Mouse (Mus musculus) ES-CJ7 (cell line): ENCODE data around the gene Lyst.
"Not testable (repeated sequence)": the region's sequence is repeated elsewhere in the genome, so short reads cannot be mapped to it uniquely, and the experiment has no call there.

ENCODE experiments used
- DNase-seq: peaks from one replicate; pipeline ENCODE4 v3.0.0; 2011; ENCODE audit warnings: low read depth, low spot score

Lyst gene

DNA sequence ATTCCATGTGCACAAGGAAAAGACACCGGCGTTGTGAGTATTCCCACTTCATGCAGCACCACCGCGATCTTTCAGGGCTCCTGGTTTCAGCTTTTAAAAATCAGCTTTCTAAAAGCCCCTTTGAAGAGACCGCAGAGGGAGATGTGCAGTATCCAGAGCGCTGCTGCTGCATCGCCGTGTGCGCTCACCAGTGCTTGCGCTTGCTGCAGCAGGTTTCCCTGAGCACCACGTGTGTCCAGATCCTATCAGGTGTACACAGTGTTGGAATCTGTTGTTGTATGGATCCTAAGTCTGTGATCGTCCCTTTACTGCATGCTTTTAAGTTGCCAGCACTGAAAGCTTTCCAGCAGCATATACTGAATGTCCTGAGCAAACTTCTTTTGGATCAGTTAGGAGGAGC is 45.0 kb downstream of the Lyst start:
- no peak for DNase-seq

DNA sequence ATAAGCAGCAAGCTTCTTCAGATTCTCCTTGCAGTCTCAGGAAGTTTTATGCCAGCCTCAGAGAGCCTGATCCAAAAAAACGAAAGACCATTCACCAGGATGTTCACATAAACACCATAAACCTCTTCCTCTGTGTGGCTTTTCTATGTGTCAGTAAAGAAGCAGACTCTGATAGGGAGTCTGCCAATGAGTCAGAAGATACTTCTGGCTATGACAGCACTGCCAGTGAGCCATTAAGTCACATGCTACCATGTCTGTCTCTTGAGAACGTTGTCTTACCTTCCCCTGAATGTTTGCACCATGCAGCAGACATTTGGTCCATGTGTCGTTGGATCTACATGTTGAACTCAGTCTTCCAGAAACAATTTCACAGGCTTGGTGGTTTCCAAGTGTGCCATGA is 47.4 kb downstream of the Lyst start:
- DNase-seq, result no peak

DNA sequence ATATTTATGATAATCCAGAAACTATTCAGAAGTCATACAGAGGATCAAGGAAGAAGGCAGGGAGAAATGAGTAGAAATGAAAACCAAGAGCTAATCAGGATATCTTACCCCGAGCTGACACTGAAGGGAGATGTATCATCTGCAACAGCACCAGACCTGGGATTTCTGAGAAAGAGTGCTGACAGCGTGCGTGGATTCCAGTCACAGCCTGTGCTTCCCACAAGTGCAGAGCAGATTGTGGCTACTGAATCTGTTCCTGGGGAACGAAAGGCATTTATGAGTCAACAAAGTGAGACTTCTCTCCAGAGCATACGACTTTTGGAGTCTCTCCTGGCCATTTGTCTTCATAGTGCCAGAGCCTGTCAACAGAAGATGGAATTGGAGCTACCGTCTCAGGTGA is 47.8 kb downstream of the Lyst start:
- no peak for DNase-seq

DNA sequence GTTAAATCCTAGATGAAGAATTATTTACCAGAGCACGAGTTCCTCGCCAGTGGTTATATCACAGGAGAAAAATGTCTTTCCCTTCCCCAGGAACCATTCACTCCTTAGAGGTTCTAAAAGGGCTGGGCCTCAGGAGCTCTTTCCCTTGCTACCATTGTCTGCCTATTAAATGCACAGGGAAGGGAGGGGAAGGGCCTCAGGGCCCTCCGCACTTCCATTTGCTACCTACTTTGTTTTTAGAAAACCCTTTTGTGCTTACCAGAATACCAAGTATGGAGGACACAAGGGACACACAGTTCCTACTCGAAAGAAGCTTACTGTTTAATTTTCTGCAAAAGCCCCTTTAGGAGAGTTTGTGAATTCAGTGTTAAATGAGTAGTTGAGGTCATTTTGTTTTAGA is 48.5 kb downstream of the Lyst start:
- DNase-seq, result no peak

DNA sequence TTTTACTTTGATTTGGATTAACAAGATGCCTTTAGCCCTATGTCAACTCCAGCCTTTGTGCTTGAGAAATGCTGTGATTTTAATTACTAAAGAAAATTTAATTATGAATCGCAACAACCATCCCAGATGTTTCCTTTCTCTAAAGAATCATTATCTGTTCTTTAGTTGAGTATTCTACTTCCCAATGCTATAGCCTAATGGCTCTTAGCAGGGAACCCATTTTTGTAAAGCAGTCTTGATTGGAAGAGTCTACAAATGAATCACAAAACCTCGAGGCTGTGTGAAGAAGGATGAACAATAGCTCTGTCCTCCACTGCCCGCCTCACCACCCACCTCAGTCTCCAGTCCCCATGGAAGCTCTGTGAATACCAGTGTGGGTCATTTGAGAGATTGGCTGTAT is 57.1 kb downstream of the Lyst start:
- peak; percentile 29 for DNase-seq

DNA sequence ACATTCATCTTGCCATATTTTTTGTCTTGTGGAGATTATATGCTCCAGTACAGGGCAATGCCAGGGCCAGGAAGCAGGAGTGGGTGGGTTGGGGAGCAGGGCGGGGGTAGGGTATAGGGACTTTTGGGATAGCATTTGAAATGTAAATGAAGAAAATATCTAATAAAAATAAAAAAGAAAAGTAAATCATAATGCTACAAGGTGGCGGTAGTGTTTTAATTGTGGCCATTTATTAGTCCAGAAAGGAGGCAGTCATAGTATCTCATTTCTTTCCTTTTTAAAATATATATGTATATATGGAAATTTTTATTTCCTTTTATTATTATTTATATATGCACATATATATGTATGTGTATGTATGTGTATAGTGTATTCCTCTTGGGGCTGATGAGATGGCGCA is 65.3 kb downstream of the Lyst start:
- DNase-seq, result no peak

DNA sequence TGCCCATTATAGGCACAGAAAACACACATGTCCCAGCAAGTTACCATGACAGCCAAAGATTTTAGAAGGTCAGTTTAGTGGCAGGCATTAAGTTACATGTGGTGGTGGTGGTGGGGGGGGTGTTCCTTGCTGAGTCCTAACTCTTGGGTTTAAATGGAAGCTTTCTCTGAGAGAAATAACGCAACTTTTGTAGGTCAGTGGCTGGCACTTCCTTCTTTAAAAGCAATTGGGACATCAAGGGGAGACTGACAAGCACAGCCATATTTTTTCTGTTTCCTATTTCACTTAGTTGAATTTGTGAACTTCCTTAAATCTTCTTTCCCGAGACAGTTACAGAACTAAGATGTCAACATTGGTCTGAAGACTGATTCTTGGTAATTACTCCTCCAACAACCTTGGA is 75.9 kb downstream of the Lyst start:
- DNase-seq, result not testable (repeated sequence)

DNA sequence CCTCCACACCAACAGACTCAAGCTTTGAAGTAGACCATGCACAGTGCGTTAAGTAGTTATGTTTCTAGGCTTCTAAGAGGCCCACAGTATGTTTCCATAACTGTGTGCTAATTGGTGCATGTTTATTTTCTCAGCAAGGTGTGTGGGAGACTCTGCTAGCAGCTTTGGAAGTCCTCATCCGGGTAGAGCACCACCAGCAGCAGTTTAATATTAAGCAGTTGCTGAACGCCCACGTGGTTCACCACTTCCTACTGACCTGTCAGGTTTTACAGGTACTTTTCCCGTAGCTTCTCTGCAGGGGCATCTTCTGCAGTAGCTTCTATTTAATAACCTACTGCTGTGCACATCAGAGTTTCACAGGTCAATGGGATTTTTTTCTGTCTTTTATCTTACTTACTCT is 80.5 kb downstream of the Lyst start:
- peak; percentile 33 for DNase-seq

DNA sequence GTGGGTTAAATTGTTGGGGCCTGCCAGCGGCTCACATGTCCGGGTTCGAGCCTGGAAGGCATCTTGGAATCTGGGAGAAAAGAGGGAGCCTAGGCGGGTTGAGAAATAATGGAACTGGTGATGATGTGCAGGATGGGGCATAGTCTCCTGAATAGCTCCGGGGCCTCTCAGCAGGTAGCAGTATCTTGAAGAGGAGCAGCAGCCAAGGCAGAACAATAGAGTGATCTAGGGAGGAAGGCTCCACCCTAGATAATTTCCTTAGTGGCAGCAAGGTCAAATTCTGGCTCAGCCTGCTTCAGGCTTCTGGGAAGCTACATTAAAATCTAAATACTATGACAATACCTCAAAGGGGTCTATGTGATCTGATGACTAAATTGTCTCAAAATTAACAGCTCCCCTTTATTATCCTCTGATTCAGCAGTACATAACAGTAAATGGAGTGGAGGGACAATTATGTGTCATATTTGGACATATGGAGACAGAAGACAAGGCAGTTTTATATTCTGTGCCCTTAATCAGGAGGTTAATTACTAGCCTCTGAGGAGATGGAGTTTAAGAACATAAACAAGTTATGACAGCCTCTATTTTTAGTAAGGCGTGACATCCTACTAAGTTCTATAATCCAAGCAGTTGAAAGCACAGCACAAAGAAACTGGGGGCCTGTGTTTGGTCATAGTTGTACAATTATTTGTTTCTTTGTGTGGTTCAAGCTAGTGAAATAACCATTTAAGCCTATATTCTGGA is 81.6 kb downstream of the Lyst start:
- peak; percentile 87 for DNase-seq

DNA sequence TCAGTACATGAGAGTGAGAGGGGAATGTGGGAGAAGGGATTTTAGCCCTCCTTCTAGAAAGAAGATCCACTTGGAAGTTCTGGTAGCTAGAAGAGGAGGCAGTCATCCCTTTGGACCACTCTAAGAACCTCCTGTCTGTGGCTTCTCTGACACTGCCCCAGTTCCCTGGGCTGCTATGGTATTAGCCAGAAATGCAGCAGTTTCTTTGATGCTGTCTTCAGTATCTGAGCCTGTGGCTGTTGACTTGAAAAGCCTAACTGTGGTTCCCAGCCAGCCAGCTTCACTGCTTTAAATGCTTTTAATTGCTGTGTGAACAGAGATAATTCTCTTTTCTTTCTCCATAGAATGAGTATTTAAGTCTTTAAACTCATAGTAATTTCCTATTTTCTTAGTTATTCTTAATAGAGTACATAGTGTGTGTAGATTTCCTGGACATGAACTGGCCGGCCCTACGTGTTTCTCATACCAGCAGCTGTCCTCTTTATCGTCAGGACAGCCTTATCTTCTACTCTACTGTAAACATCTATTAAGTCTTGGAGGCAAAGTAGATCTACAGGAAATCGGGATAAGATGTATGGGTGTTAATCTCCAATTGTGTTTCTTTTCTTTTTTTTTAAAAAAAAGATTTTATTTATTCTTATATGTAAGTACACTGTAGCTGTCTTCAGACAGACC is 84.6 kb downstream of the Lyst start:
- no peak for DNase-seq

DNA sequence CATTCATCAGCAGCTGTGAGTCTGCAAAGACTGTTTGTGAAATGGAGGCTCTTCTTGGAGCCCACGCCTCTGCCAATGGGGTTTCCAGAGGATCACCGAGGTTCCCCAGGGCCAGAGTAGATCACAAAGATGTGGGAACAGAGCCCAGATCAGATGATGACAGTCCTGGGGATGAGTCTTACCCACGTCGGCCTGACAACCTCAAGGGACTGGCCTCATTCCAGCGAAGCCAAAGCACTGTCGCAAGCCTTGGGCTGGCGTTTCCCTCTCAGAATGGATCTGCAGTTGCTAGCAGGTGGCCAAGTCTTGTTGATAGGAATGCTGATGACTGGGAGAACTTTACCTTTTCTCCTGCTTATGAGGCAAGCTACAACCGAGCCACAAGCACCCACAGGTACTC is 87.7 kb downstream of the Lyst start:
- DNase-seq, result no peak

DNA sequence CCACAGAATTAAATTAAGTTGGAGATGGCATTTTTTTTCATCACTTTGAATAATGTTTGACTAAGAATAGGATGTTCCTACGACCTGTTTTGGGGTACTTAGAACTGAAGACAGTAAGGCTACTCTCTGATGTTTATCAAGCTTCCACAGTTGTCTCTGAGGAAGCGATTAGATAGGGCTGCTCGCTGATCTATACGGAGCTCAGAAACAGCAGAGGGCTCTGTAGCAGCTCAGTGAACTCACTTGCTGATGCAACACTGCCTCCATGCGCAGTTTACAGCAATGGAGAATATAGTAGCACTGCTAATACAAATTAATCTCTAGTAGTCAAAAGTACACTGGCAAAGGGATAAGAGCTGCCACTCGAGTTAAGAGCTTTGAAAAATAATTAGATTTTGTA is 91.4 kb downstream of the Lyst start:
- DNase-seq, result peak; percentile 23

DNA sequence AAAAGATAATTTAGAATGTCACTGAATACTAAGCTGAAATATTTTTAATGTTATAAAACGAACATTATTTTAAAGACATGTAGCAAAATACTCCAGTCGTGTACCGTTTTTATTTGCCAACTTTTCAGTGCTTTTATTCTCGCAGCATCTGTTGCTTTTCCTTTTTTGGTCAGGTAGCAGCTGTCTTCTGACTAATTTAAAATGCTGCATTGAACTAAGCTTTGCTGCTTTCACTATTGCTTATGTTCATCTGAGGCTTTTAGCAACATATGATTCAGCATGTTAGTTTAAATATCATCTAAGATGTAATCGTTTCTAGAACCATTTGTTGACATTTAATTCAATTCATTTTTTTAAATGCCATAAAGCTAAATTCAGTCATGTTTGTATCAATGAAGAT is 113.3 kb downstream of the Lyst start:
- DNase-seq, result no peak

DNA sequence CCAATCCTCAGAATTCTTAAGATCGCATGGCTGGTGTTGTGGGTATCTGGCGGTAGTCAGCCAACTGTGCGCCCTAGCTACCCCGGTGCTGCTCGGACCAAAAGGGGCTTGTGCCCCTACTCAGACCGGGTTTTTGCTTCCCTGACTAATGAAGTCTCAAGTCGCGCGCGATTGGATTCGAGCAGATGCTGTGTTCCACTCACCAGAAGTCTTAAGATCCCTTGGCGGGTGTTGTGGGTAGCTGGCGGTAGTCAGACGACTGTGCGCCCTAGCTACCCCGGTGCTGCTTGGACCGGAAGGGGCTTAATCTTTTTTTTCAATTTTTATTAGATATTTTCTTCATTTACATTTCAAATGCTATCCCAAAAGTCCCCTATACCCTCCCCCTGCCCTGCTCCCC is 131.2 kb downstream of the Lyst start:
- DNase-seq, result peak; percentile 68

DNA sequence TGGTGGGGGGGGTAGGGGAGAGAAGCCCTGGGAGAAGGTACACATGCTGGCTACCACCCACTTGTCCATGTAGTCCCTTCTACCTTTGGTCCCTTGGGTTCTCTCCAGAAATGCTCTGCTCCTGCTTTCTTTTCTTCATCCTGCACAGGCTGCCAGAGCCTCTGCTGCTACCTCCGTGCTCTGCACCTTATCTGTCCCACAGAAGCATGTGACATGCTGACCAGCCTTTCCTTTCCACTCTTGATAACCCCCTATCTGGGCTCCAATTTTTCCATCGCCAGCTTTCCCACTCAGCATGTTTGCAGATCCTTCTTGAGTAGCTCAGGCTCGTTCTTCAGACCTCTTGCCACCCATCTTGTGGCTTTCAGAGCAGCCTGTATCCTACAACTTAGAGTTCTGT is 133.1 kb downstream of the Lyst start:
- DNase-seq, result no peak

DNA sequence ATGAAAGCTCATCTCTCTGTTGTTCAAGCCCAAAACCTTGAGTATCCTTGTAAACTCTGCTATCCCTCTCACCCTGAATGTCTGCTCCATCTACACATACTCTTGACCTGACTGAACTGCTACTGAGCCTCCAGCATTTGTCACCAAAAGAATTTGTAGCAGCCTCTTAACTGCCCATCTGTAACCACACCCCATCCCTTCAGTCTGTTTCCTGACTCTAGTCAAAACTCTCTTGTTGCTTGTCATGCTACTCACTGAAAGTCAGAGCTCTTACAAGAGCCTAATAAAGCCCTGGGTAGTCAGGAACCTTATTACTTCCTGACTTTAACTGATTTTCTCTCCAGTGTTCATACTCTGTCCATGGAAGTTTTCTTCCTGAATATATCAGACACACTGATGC is 133.6 kb downstream of the Lyst start:
- DNase-seq, result peak; percentile 16

DNA sequence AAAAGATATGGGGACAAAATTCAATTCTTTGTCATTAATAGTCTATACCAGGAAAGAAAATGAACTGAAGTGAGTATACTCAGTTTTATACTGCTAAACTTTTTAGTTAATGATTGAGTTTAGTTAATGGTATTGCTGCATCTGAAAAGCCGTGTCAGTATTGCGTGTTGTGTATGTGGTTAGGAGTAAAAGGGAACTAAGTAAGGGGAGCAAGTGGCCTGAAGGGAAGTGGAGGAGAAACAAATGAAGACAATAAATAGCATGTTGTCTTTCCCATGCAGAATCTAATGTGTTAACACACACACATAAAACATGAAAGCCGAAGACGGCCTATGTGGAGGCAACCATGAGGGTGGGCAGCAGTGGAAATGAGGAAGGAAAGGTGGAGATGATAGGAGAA is 149.0 kb downstream of the Lyst start:
- no peak for DNase-seq

DNA sequence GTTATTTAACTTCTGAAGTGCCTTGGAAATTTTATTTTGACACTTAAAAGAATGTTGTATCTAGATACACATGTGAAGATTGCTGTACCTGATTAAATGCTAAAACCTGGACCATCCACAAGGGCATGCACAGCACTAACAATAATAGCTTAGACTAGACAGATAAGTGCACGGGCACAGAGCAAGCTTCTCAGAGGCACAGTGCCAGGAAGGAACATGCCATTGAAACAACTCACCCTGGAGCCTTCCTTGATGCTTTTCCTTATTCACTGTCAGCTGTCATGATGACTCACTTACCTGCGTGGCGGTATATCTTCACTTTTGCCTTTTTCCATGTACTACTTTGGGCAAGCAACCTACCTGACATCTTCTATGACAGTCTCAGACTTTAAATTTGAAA is 155.7 kb downstream of the Lyst start:
- DNase-seq, result no peak

DNA sequence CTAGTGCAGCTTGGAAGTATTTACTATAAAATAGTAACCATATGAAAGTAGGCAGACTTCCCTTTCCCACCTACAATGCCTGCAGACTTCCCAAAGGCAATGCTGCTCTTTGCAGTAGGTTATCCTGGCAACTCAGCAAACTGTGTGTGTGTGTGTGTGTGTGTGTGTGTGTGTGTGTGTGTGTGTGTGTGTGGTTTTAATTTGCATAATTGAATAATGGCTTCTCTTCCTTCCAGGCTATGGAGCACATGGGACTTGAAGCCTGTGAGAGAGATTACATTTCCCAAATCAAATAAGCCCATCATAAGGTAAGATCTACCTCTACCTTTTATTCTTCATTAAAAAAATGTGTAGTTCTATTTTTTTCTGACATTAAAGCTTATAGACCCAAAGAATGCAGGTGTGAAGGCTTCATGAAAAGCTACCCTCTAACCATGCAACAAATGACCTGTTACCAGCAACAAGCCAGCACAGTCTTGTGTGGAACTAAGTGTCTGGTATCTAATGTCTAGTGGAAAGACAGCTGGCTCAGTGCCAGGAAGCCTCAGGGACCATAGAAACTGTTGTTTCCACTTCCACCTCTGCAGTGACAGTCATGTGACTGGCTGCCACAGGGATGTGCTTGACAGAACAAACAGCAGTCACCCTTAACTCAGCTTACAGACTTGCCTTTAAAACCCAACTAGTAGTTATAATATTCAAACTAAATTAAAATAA is 185.7 kb downstream of the Lyst start:
- no peak for DNase-seq

DNA sequence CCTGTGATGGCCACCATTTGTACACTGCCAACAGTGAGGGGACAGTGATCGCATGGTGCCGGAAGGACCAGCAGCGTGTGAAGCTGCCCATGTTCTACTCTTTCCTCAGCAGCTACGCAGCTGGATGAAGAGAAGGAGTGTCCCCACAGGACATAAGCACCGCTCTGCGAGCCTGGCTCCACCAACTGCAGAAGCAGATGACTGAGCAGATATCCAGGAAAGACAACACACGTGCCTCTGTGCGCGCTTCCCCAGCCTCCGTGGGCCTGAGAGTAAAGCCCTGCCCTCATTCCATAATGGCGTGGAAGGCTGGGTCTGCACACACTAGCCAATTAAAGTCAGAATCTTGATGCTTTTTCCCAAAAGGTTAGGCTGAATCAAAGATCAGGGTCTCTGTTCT is 186.9 kb downstream of the Lyst start:
- DNase-seq, result no peak

DNA sequence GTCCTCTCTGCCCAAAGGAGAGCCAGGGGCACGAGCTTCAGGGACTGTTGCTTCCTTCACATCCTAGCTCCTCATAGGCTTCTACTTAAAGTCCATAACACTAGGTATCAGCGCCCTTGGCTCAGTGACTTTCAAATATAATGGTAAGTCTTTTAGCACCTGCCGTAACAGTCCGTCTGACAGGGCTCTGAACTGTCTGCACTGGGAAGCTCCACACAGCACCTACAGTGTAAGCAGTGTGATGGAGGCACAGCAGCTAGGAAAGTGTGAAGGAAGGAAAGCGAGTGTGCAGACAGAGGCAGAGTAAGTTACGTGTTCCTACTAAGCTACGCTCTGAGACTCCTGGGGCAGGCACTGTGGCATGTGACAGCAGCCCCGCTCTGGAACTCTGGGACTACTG is 187.5 kb downstream of the Lyst start:
- no peak for DNase-seq

DNA sequence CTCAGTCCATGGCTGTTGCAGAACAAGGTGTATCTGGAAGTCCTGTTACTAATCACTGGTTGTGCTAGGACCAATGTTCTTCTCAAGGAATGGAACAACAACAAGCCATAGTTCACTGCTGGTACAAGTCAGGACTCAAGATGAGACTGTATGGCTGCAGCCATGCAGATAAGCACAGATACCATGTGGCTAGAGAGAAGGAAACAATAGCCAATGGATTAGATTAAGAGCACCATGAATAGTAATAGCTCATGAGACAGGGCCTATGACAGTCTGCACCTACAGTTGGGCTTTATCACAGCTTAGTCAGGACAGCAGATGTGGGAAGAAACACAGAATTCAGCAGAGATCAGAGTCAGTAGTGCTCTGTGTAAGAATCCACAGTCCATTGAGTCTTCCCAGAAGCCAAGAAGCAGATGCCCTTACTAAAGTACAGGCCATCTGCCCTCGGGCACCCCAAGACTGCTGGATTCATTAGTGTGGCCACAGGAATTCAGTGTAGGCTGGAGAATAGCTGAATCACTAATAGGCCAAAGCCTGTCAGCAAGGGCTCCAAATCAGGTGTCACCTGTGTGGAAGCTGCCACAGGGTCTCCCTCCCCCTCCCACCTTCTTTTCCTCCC is 188.8 kb downstream of the Lyst start:
- no peak for DNase-seq

DNA sequence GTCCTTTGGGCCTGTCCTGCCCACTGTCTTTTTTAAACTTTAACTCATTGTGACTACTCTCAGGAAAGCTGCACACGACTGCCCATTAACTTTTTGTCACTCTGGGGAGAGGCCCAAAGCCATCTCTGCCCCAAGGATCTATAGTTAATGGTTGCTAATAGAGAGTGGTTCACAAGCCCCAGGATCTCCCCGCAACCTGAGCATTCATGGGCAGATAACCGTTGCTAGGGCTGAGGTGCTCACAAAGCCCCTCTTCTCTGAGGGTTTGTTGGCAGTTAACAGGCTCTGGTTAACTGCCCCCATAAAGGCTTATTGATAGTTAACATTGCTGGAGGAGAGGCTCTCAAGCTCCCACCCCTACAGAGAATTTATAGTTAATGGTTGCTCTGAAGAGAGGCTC is 190.1 kb downstream of the Lyst start:
- DNase-seq, result no peak
